Mouse (Mus musculus) WW6 (cell line): ENCODE results near the gene A930017K11Rik.
A peak's percentile ranks its signal among the peaks of the same experiment; 100 is the strongest.

ENCODE experiments used
- DNase-seq: peaks from one replicate; pipeline ENCODE4 v3.0.0-alpha.2; 2013; ENCODE audit warnings: low read depth, low spot score

A930017K11Rik gene

GRCm38 (mm10) chr17:25958771-25959494, 6.6 kb upstream of the A930017K11Rik start:
- no peak for DNase-seq

GRCm38 (mm10) chr17:25957586-25958051, 5.3 kb upstream of the A930017K11Rik start:
- no peak for DNase-seq

DNA sequence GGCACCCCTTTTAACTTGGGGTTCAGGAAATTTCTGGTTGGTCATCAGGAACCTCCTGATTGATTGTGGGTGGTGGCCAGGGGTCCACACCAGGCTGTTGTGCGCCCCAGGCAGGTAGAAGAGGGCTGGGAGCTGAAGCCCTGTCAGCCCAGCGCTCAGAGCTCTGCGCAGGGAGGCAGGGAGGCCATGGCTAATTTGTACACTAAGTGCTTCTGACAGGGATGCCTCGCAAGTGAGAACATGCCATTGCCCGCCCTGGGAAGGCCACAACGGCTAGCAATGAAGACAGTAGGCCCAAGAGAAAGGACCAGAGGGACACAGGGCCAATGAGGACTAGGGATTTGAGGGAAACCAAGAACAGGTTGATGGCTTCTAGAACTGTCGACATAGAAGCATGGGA, 4.3 kb upstream of the A930017K11Rik start:
- no peak for DNase-seq

GRCm38 (mm10) chr17:25956201-25956600, 3.8 kb upstream of the A930017K11Rik start:
- DNase-seq, result no peak

DNA sequence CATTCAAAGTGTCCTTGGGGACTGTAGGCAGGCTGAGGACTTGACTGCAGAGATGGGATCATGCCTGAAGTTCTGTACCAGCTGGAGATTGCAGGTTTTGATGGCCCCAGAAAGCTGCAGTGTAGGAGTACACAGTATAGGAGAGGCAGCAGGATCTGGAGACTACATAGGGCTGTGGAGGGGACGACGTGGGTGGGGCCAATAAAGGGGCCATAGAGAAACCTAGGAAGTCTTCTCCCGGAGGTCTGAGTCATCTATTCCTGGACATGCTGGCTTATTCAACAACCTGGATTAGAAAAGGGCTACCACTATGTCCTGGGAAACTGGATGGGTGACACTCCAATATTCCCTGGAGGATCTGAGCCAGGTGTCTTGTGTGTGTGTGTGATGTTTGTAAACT, 3.4 kb upstream of the A930017K11Rik start:
- no peak for DNase-seq

GRCm38 (mm10) chr17:25954671-25955070, 2.3 kb upstream of the A930017K11Rik start:
- no peak for DNase-seq

DNA sequence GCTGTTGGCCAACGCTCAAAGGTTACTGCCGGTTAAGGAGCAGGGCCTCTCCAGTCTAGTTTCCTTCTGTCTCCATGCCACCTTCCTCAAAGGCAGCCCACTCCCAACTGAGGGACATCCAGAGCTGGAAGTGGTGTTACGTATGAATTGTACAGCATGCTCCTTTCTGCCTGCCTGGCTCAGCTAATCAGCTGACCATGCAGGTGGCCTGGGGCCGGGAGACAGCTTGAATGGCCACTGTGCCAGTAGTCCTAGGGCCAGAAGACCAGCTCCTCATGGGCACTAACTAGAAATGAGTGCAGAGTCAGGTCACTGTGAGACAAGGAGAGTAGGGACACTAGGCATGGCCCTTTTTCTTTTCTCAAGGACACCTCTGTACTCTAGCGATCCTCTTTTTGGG, 796 bp upstream of the A930017K11Rik start:
- no peak for DNase-seq

DNA sequence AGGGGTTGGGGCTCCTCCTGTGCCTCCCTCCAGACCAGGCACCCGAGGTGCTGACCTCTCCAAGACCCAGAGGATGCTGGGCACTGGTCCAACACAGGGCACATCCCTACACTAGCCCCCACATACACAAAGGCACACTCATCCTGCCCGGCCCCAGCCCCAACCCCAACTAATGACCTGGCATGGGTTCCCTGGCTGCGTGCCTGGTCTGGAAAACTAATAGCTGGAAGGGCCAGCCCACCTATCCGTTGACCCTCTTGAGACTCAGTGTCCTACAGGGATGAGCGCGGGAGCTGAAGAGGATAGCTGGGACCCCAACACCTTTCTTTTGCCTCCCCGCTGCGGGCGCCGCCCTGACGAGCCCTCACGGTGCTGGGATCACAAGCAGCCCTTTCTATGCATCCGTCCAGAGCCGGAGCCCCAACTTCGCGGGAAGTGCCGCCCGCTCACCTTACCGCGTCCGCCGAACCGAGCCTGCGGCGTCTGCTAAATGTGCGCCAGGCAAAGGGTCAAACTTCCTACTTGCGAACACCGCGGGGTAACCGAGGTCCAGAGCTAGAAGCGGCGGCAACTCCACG, 1.1 kb downstream of the A930017K11Rik start:
- peak; percentile 22 for DNase-seq

- no peak for DNase-seq
These were observed 1.7 kb downstream of the A930017K11Rik start for GRCm38 (mm10) chr17:25950706-25951105.

DNA sequence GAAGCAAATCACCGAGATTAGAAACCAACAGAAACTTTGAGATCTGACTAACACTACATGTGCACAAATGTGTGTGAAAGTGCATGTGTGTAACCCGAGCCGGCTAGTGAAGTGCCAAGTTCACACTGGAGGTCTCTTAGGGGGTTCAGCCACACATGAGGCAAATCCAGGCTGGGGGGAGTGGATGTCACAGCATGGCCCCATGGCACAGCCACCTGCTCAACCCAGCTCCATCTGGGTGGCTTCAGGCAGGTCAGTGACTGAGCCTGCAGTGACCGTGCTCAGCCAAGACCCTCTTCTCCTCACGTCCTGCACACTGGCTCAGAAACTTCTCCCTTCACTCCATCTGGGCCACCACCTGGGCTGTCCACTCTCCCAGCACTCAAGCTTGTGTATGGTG, 2.4 kb downstream of the A930017K11Rik start:
- no peak for DNase-seq

GRCm38 (mm10) chr17:25948051-25948450, 4.3 kb downstream of the A930017K11Rik start:
- DNase-seq, result no peak

DNA sequence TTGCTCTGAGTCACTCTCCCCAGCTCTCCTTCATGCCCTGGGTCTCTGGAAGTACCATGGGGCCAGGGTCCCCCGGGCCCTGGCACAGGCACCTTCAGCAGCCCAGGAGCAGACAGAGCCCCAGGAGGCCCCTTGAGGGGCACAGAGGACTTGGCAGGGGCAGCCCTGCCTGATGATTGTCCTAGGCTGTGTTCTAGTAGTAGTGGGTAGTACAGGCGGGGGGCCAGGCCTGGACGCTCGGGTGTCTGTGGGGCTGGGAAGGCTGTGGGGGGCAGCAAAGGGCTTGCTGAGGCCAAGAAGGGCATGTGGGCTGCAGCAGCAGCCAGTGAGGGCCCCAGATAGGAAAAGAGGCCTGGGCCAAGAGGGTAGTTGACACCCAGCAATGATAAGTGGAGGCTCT, 4.8 kb downstream of the A930017K11Rik start:
- DNase-seq, result no peak

DNA sequence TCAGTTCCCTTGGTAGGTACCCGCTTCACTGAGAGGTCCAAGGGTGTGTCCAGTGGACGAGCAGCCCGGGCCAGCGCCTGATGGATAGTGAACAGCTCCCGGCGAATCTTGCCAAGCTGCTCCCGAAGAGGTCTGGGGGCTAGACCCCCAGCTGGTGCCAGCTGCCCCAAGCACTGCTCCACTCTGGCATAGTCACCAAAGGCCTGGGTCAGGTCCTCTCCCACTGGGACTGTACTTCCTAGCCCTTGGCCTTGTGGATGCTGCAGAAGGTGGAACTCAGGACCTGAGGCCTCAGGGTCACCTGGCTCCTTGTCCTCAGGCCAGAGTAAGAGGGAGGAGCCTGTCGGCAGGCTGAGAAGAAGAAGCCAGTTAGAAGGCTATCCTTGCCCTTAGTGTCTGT, 5.5 kb downstream of the A930017K11Rik start:
- no peak for DNase-seq

GRCm38 (mm10) chr17:25946349-25946748, 6.0 kb downstream of the A930017K11Rik start:
- DNase-seq, result no peak

- no peak for DNase-seq
These were observed 6.7 kb downstream of the A930017K11Rik start for GRCm38 (mm10) chr17:25945517-25946155.

DNA sequence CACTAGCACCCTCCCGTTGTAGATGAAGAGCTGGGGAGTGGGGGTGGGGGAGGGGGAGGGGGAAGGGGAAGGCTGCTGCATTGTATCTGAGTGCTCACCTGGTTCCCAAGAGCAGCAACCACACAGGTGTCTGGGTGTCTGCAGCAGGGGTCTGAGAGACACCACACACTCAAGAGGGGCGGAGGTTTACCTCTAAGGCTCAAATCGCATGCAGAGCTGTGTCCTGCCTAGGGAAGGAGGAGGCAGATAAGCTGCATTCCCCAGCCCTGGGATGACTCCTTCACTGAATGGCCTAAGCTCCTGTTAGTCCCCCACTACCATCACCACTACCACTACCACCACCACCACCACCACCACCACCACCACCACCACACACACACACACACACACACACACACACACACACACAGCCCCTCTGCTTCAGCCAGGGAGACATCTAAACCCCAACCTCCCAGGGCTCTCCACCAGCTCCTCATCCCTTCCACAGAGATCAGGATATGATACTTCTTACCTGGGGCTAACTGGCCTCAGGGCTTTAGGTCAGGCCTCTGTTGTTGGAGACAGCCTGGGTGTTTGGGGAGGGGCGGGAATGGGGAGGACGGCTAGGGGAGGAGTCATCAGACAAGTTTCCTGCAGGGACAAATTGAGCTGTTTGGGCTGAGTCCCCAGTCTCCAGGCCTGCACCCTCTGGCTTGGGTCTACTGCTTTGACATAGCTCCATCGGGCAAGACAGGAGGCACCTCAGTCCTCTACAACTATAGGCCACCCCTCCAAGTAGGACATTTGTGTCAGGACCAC, 7.8 kb downstream of the A930017K11Rik start, which contains the start of the genes Pigq and Nhlrc4:
Pigq (minus strand) TSS at position 571 of the 798 bp plus-strand sequence.
Nhlrc4 (minus strand) TSS at position 596 of the 798 bp plus-strand sequence.
- DNase-seq, result no peak

GRCm38 (mm10) chr17:25943769-25944168, 8.6 kb downstream of the A930017K11Rik start:
- DNase-seq, result no peak

GRCm38 (mm10) chr17:25943221-25943620, 9.1 kb downstream of the A930017K11Rik start:
- no peak for DNase-seq

GRCm38 (mm10) chr17:25942597-25943151, 9.7 kb downstream of the A930017K11Rik start:
- DNase-seq, result no peak

GRCm38 (mm10) chr17:25941511-25942241, 10.7 kb downstream of the A930017K11Rik start:
- DNase-seq, result peak; percentile 33

GRCm38 (mm10) chr17:25934526-25934925, 17.8 kb downstream of the A930017K11Rik start:
- DNase-seq, result no peak
